Mouse (Mus musculus) forelimb bud, embryonic 11.5 days (tissue): ENCODE results near the gene Mrpl53.
A peak's percentile ranks its signal among the peaks of the same experiment; 100 is the strongest.

Experiments
- DNase-seq: peaks from one replicate; pipeline ENCODE4 v3.0.0-alpha.2; 2012; ENCODE audit warnings: low read depth, low spot score

Gene Mrpl53

DNA sequence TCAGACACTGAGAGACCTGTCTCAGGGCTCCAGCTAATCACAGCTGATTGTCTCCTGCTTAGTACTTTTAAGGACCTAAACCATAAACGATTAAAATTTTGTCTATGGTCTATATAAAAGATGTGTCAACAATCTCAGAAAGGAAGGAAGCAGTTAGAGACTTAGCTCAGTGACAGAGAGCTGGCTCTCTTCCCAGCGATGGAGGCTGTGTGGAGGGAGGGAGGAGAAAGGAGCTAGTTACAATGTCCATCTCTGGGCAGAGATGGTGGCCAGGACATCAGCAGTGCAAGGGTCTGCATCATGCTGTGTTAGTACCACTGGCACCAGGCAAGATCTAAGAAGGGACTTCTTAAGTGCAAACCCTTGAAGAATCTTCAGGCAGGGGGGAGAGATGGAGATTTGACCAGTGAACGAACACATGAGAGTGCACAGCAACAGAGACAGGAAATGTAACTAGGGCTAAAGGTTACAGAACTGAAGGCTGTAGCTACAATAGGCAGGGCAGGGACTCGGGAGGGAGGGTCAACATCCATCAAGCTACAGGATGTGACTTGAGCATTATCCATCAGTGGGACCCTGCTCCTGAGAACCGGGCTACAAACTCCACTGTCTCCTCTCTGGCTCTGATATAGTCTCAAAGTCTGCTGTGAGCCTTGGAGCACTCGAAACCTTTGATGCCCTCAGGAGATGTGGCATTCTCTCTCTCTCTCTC, 16.3 kb upstream of the Mrpl53 start:
- DNase-seq = no peak

DNA sequence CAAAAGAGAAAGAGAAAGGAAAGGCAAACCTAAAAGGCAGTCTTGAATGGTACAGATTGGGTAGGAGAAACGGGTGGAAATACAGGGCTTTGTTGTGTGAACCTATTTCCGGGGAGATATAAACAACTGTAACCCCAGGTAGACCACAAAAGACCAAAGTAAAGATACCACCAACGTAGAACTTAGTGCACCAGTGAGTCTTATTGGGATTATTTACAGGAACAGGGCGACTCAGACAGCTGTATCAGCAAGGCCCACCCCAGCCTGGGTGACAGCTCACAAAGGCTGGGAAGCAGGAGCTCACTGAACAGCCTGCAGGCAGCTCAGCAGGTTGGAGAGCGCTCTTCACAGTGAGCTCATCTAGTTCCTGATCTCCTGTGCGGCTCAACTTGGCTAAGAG, 12.9 kb upstream of the Mrpl53 start:
- DNase-seq = no peak

DNA sequence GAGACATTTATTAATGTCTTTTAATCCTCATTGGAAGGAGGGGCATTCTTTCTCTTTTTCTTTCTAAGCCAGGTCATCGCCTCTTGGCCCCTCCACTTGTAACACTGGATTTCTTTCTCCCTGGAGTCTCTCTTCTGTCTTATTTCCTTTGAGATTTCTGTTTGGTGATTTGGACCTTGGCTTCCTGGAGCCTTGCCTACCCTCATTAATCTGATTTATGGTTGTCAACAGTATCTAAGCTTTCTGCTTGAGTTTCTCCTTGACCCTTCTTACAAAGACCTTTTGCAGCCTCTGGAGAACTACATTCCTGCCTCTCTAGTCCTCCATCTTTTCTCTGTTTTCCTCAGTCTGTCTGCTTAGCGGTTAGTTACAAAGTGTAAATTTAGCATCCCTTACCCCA, 10.4 kb upstream of the Mrpl53 start:
- no peak for DNase-seq

DNA sequence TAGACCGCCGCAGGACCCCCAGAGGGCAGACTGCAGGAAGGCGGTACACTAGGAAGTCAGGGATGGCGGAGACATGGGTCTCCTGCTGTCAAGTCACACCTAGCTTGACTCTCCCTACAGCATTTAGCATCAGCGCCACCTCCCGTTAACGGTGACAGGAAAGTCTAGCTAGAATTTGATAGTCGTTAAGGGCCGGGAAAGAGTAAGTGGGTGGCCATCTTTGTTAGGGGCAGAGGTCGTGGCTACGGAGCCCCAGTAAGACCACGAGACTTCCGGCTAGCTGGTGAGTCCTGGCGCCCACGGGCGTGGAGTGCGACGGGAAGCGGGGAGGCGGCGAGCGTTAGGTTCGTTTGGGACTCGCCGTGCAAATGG, 7.5 kb upstream of the Mrpl53 start, which contains the start of the genes Ccdc142 and Gm42688:
Ccdc142 (plus strand) TSS at position 286 of the 372 bp plus-strand sequence.
Gm42688 (plus strand) TSS at position 302 of the 372 bp plus-strand sequence.
- peak; percentile 79 for DNase-seq

DNA sequence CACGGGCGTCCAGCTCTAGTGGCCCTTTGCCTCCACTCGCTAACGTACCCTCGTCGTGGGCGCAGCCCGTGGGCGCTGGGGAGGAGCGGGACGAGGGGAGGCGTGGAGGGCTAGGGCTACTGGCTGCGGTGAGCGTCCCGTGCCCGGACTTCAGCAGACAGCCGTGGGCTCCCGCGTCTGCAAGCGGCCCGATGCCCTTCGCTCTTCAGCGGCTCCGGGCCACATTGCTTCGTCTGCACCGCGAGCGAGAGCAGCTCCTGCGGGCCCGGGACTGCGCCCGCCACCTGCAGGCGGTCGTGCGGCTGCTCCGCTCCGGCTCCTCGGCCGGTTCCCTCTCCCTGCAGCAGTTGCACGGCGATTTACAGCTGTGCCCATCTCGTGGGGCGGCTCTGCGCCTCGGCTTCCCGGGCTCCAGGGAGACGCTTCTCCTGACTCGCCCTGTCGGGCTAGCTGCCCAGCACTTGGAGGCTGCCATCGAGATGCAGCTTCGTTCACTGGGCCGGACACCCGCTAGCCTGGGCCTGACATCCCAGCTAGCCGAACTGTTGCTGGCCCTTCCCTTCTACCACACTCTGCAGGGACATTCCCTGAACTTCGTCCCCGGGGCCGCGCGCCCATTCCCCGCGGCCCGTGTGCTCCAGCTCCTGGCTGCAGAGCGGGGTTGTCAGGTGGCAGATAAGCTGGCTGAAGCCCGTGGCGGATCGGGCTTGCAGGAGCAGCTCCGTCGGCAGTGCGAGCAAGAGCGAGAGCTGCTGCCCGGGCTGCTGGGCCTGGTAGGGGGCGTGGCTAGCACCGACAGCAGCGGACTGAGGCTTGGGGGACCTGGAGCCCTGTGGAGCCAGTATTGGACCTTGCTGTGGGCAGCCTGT, 6.9 kb upstream of the Mrpl53 start:
- no peak for DNase-seq

DNA sequence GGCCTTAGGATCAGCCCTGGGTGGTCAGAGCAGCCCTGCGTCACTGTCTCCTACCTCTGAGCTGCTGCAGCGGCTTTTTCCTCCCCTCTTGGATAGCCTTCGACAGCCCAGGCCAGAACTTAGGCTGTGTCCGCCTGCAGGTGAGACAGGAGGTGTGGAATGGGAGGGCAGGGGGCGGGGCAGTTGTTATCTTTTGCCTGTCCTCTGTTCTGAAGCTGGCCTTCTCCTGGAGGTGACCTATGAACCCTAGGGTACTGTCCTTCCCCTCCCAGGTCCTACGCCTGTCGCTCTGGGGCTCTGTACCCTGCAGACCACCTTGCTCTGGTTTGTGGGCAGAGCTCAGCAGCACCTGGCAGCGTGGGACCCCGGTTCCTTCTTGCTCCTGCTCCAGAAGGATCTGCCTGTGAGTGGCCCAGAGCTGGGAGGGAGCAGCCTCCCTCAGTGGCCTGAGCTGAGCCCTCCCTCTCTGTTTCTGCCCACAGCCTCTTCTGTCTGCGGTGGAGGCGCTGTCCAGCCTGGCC, 5.7 kb upstream of the Mrpl53 start:
- no peak for DNase-seq

DNA sequence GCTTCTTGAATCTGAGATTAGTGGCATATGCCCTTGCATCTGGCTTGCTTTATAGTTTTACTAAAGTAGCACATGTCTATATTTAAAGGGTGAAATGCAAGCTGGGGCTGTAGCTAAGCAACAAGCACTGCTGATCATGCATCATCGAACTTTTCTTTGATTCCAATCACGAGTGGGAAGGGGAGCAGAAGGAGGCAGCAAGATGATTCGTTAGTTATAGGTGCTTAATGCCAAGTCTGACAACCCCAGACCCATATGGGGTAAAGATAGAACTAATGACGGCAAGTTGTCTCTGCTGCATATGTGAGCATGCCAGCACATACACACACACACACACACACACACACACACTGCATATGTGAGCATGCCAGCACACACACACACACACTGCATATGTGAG, 4.7 kb upstream of the Mrpl53 start:
- no peak for DNase-seq

DNA sequence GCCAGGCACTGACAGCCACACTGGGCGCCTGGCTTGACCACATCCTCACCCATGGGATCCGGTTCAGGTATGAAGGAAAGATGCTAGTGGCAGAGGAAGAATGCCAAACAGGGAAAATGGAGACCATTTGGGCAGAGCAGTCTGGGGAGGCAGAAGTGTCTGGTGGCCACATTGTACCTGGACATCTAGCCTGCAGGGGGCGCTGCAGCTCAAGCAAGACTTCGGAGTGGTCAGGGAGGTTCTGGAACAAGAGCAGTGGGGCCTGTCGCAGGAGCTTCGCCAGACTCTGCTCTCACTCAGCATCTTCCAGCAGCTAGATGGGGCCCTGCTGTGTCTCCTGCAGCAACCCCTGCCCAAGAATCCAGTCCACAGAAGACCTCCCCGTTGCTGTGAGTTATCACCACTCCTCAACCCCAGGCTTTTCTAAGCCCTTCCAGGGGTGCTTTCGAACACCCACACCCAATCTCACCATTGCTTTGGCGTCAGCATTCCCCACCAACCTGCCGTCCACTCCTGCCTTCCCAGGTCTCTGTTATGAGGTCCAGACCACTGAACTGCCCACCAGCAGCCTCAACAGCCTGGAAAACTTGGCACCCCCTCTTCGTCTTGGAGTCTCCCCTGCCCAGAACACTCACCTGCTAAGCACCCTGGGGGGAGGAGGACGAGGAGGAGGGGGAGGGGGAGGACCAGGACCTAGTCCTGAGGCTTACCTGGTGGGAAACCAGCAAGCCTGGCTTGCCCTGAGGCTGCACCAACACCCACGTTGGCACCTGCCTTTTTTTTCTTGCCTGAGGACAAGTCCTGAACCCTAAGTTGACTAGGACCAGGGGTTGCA, 1.1 kb upstream of the Mrpl53 start:
- DNase-seq = peak; percentile 81

DNA sequence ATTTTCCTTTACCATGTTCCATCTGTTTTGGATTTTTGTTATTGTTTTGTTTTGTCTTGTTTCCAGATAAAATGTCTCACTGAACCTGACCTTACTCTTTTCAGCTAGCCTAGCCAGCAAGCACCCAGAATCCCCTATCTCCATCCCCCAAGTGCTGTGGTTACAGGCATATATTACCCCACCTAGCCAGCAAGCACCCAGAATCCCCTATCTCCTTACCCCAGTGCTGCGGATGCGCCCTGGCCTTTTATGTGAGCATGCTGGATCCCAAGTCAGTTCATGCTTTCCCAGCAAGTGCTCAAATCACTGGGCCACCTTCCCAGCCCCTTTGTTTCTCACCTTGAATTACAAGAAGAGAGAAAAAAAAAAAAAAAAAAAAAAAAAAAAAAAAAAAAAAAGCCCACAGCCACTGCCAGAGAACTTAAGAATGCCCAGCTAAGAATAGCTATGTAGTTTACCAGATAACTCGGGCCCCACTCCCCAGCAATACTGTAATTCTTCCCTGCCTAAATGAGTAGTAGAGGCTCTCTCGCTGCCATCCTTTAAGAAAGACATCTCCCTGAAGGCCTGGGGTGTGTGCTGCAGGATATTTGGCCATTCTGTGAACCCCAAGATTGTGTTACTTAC, 2.8 kb downstream of the Mrpl53 start:
- DNase-seq = no peak

DNA sequence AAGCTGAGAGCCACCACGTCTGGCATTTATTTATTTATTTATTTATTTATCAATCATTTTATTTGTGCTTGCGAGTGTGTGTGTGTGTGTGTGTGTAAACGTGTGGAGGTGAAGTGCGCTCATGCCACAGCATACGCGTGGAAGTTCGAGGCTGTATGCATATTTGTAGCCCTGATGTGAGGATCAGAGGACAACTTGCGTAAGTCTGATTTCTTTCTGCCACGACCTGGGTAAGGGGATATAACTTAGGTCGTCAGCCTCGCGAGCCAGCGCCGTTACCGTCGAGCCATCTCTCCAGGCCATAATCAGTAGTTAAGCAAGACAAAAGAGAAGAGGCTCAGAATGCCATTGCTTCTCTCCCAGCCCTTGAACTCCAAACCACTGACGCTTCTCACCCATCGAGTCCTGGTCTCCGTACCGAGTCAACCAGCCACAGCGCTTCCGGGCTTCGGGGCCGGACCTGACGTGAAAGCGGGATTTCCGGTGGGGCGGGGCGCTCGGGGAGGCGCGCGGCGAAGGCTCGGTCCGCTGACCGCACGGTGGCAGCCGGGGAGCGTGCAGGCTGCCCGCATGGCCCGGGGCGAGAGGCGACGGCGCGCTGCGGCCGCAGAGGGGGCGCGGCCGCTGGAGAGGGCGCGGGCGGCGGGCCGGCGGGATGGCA, 6.3 kb downstream of the Mrpl53 start, which contains the start of gene Mogs:
Mogs (plus strand) TSS at position 486 of the 661 bp plus-strand sequence.
- peak; percentile 85 for DNase-seq

DNA sequence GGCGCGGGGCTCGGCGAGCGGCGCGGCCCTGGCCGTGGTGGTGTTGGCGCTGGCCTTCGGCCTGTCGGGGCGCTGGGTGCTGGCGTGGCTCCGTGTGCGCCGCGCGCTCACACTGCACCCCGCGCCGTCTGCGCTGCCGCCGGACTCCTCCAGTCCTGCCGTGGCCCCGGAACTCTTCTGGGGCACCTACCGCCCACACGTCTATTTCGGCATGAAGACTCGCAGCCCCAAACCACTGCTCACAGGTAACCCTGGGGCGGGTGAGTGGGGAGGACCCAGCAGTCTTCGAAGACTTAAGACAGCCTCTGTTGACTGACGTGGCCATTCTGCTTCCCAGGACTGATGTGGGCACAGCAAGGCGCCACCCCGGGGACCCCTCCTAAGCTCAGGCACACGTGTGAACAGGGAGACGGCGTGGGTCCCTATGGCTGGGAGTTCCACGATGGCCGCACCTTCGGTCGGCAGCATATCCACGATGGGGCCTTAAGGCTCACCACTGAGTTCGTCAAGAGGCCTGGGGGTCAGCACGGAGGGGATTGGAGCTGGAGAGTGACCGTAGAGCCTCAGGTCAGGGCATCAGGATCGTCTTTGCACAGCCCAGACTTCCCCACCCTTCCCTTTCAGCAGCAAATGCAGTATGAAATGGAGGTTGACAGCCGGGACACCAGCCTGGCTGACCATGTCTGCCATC, 7.0 kb downstream of the Mrpl53 start:
- no peak for DNase-seq

DNA sequence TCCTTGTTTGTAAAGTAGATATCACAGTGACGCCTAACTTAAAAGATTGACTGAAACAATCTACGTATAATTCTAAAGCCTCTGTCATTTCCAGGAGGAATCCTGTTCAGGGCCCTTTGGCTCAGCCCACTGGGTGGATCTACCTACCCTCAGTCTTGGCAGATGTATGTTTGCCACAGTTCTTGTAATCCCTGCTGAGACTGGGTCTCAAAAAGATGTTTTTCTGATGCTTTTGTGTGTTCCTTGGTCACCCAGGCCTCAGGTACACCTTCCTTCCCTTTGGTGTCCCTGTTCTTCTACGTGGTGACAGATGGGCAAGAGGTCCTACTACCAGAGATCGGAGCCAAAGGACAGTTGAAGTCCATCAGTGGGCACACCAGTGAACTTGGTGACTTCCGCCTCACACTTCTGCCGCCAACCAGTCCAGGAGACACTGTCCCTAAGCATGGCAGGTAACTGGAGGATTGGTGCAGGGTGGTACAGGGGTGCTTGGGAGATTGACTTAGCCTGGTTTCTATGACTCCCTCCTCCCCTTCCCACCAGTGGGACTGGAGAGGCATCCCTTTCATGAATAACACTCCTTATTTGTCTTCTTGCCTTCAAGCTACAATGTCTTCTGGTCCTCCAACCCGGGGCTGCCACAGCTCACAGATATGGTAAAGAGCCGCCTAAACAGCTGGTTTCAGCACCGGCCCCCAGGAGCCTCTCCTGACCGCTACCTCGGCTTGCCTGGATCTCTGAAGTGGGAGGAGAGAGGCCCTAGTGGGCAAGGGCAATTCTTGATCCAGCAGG, 7.7 kb downstream of the Mrpl53 start:
- no peak for DNase-seq

DNA sequence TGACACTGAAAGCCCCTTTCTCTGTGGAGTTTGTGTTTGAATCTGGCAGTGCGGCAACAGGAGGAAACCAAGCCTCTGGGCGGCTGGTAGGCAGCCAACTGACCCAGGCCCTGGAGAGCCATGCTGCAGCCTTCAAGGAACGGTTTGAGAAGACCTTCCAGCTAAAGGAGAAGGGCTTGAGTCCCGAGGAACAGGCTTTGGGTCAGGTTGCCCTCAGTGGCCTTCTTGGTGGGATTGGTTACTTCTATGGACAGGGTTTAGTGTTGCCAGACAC, 8.3 kb downstream of the Mrpl53 start:
- DNase-seq = no peak

DNA sequence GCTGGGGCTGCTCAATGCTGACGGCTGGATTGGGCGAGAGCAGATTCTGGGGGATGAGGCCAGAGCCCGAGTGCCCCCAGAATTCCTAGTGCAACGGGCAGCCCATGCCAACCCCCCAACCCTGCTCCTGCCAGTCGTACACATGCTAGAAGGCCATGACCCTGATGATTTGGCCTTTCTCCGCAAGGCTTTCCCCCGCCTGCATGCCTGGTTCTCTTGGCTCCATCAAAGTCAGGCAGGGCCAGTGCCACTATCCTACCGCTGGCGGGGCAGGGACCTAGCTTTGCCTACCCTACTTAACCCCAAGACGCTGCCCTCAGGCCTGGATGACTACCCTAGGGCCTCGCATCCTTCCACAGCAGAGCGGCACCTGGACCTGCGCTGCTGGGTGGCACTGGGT, 8.8 kb downstream of the Mrpl53 start:
- no peak for DNase-seq

DNA sequence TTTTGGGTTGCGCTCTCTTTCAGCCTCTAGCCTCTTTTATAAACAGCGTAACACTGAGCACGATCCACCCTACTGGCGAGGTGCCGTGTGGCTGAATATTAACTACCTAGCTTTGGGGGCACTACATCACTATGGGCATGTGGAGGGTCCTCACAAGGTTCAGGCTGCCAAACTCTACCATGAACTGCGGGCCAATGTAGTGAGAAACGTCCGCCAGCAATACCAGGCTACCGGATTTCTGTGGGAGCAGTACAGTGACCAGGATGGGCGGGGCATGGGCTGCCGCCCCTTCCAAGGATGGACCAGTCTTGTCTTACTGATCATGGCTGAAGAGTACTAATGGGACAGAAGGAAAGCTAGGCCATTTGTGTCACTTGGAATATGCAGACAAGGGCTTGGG, 9.5 kb downstream of the Mrpl53 start:
- DNase-seq = no peak

DNA sequence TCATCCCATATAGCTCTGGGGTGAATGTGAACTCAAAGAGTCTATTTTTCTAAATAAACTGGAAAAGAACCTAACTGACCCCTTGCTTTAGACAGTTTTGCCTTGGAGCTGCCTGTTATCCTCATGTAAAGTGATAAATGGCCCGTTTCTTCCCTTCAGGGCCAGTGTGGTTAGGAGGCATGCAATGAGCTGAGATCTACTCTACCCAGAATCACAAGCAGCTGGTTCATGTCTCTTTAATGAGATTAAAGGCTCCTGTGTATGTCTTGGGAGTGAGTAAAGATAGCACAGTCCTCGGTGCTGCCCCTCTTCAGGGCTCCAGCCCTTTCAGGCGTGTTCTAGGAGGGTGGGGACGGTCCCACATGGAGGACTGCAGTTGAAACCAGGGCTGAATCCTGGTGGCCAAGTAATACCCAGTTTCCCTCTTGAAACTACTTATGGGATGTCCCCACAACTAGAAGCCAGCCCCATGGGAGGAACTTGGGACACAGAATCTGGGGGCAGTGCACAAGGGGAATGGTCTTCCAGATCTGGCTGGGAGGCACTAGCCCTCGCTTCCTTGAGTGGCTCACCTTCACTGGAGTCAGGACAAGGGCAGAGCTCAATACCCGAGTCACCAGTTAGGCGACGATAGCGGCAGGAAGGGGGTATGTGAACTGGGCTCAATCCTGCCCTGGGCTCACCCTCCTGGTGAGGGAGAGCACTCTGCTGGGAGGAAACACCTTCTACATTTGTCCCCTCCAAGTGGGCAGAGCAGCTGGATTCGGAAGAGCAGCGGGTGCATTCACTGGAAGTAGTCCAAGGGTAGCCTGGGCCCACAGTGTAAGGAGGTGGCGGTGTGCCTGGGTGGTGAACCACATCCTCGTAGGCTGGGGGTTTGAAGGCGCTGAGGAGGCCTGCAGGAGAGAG, 10.2 kb downstream of the Mrpl53 start:
- DNase-seq = no peak

DNA sequence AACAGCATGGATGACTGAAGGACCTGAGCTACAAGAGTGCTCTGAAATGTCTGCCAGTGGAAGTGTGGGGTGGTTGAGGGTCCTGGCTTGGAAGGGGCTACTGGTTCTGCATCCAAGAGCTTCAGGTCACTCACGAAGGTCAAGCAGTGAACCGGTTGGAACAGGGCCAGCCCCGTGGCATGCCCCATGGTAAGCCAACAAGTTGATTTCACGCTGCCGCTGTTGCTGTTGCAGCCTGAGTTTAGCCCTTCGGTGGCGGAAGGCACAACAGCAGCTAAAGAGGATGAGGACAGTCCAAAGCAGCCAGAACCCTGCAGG, 10.9 kb downstream of the Mrpl53 start:
- DNase-seq = no peak
